In the genomic region with DNA sequence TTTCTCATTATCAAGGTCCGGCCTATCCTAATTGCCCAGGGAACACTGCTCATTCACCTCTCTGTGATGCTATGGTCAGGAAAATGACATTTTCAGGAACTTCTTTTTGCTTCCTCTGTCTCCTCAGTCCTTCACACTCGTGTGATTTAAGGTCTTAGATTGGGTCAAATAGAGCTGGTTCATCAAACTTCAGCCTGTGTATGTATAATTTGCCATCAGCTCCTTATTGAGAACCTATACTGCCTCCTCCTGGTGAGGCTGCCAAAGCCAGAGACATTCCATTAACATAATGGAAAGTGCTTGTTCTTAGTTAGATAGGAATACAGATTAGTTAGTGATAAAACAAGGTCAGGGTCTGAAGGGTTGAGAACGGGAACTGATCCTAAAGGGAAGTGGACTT, we compare ENCODE assay signal across 10 mouse cellular contexts.
DNase-seq lines count a peak whose midpoint lies in the region; ATAC-seq and TF ChIP-seq lines count a peak whose summit lies in the region.
"Had no signal": no experiment of that assay in that cellular context is flagged by ENCODE, and none has a peak within 500 bp of the region (broad histone marks: within the 10 kb centered on the region; RNA-seq: fewer than 3 reads in every experiment).

No protein-coding gene starts in this region.

- H3K4me1 ChIP-seq in forebrain, postnatal 0 days (ENCODE audit: insufficient read depth), result no peaks in the 10 kb centered on the region
- peaks cover 4% of the 10 kb centered on the region; the same call in 1 of the 2 replicates for H3K4me1 ChIP-seq in forebrain, embryonic 16.5 days (replicated peaks; ENCODE audit: control insufficient read depth, insufficient read depth, low read length)
- H3K4me1 ChIP-seq in midbrain, embryonic 13.5 days (replicated peaks), result peaks cover 15% of the 10 kb centered on the region
- peaks cover 8% of the 10 kb centered on the region; the same call in 1 of the 2 replicates for H3K4me1 ChIP-seq in midbrain, embryonic 15.5 days
- peaks cover 13% of the 10 kb centered on the region; the same call in 1 of the 2 replicates for H3K4me1 ChIP-seq in hindbrain, embryonic 13.5 days (replicated peaks)

- H3K4me2 ChIP-seq in forebrain, postnatal 0 days (ENCODE audit: low read depth), result no peak overlapping the region
- no peak overlapping the region for H3K4me2 ChIP-seq in forebrain, embryonic 16.5 days (ENCODE audit: low read length)
- no peak overlapping the region; the same call in 1 of the 2 replicates for H3K4me2 ChIP-seq in midbrain, embryonic 13.5 days (replicated peaks)
- H3K4me2 ChIP-seq in midbrain, embryonic 15.5 days, result no peak overlapping the region
- peak overlapping the region; percentile 69; the same call in 1 of the 2 replicates for H3K4me2 ChIP-seq in hindbrain, embryonic 13.5 days

- H3K9ac ChIP-seq in forebrain, postnatal 0 days, result no peak overlapping the region
- H3K9ac ChIP-seq in forebrain, embryonic 16.5 days (replicated peaks; ENCODE audit: low read depth, low read length), result no peak overlapping the region
- H3K9ac ChIP-seq in midbrain, embryonic 13.5 days (replicated peaks), result no peak overlapping the region
- no peak overlapping the region for H3K9ac ChIP-seq in midbrain, embryonic 15.5 days
- no peak overlapping the region for H3K9ac ChIP-seq in hindbrain, embryonic 13.5 days
- H3K9ac ChIP-seq: limb, embryonic 15.5 days had no signal

- H3K27ac ChIP-seq in forebrain, postnatal 0 days (ENCODE audit: low read depth, low read length), result no peak overlapping the region
- no peak overlapping the region for H3K27ac ChIP-seq in forebrain, embryonic 16.5 days (ENCODE audit: low read length)
- no peak overlapping the region for H3K27ac ChIP-seq in midbrain, embryonic 13.5 days
- no peak overlapping the region for H3K27ac ChIP-seq in midbrain, embryonic 15.5 days
- no peak overlapping the region for H3K27ac ChIP-seq in hindbrain, embryonic 13.5 days
- H3K27ac ChIP-seq: limb, embryonic 15.5 days had no signal

- H3K4me3 ChIP-seq in forebrain, postnatal 0 days (ENCODE audit: low read depth, low read length), result no peak overlapping the region
- no peak overlapping the region for H3K4me3 ChIP-seq in forebrain, embryonic 16.5 days (replicated peaks; ENCODE audit: low read length)
- no peak overlapping the region for H3K4me3 ChIP-seq in midbrain, embryonic 13.5 days (replicated peaks)
- no peak overlapping the region for H3K4me3 ChIP-seq in midbrain, embryonic 15.5 days
- H3K4me3 ChIP-seq in hindbrain, embryonic 13.5 days, result no peak overlapping the region
- H3K4me3 ChIP-seq: limb, embryonic 15.5 days had no signal

- no peaks in the 10 kb centered on the region for H3K9me3 ChIP-seq in forebrain, postnatal 0 days (ENCODE audit: low read length)
- H3K9me3 ChIP-seq in forebrain, embryonic 16.5 days (ENCODE audit: control insufficient read depth, low read length), result no peaks in the 10 kb centered on the region
- H3K9me3 ChIP-seq in midbrain, embryonic 13.5 days, result no peaks in the 10 kb centered on the region
- no peaks in the 10 kb centered on the region for H3K9me3 ChIP-seq in midbrain, embryonic 15.5 days
- H3K9me3 ChIP-seq in hindbrain, embryonic 13.5 days, result no peaks in the 10 kb centered on the region
- H3K9me3 ChIP-seq: limb, embryonic 15.5 days had no signal

- WGBS in forebrain, postnatal 0 days, result 69% methylated on average over 3 of the region's 3 CpGs
- WGBS in forebrain, embryonic 16.5 days, result 68% methylated on average over 3 of the region's 3 CpGs
- WGBS in midbrain, embryonic 13.5 days, result 54% methylated on average over 3 of the region's 3 CpGs
- 50% methylated on average over 3 of the region's 3 CpGs for WGBS in midbrain, embryonic 15.5 days
- 42% methylated on average over 3 of the region's 3 CpGs for WGBS in hindbrain, embryonic 13.5 days

- peak; percentile 31 for DNase-seq in forebrain, postnatal 0 days
- no peak for DNase-seq in natural killer cell, adult 2 months (ENCODE audit: low spot score in 2 of 2)
- DNase-seq in heart, adult 11 months, result no peak
- no peak for DNase-seq in ovary, postnatal 14 days (ENCODE audit: low spot score)

- TF ChIP-seq CTCF in forebrain, postnatal 0 days (IDR thresholded peaks at IDR 0.05; ENCODE audit: low read depth), result peak; percentile 52

- ATAC-seq in forebrain, postnatal 0 days, result no peak
- ATAC-seq in forebrain, embryonic 16.5 days, result no peak
- peak; percentile 6; the same call in 1 of the 2 replicates for ATAC-seq in midbrain, embryonic 13.5 days
- ATAC-seq in midbrain, embryonic 15.5 days (replicated peaks), result no peak
- no peak for ATAC-seq in hindbrain, embryonic 13.5 days (ENCODE audit: low FRiP score)
- ATAC-seq: intestine, embryonic 16.5 days had no signal

- no peaks in the 10 kb centered on the region for H3K27me3 ChIP-seq in forebrain, postnatal 0 days (ENCODE audit: insufficient read depth, low read length)
- H3K27me3 ChIP-seq in forebrain, embryonic 16.5 days (replicated peaks; ENCODE audit: control insufficient read depth, insufficient read depth, low read length), result no peaks in the 10 kb centered on the region
- H3K27me3 ChIP-seq in midbrain, embryonic 13.5 days, result no peaks in the 10 kb centered on the region
- no peaks in the 10 kb centered on the region for H3K27me3 ChIP-seq in midbrain, embryonic 15.5 days (replicated peaks)
- H3K27me3 ChIP-seq in hindbrain, embryonic 13.5 days, result no peaks in the 10 kb centered on the region
- H3K27me3 ChIP-seq: limb, embryonic 15.5 days had no signal

- no peaks in the 10 kb centered on the region for H3K36me3 ChIP-seq in forebrain, postnatal 0 days (ENCODE audit: insufficient read depth)
- H3K36me3 ChIP-seq in forebrain, embryonic 16.5 days (ENCODE audit: control insufficient read depth, insufficient read depth), result no peaks in the 10 kb centered on the region
- H3K36me3 ChIP-seq in midbrain, embryonic 13.5 days, result no peaks in the 10 kb centered on the region
- H3K36me3 ChIP-seq in midbrain, embryonic 15.5 days (replicated peaks), result no peaks in the 10 kb centered on the region
- H3K36me3 ChIP-seq in hindbrain, embryonic 13.5 days, result no peaks in the 10 kb centered on the region
- H3K36me3 ChIP-seq: limb, embryonic 15.5 days had no signal
